Mouse (Mus musculus) mammary gland, adult 2 months (tissue): Measurements from ENCODE around the gene AC141477.1. TPM values are rescaled to one million over a fixed set of nuclear protein-coding genes. Genes with fewer than 3 reads are reported as not detected.

Experiments used
- polyA plus RNA-seq: library from polyadenylated mRNA; depleted of rRNA; stranded (reverse); fragments of >200 nt; gene quantifications from 2 replicates; pipeline ENCODE4 v1.2.3, GENCODE M21; 2012; ENCODE audit warnings: low replicate concordance; rRNA removed

The AC141477.1 gene
- polyA plus RNA-seq, result not detected in 2 replicates

GRCm38 (mm10) chr10:76440281-76440680, at the start of gene AC141477.1:
Gene AC141477.1, minus strand, starts transcription at chr10:76440444.

DNA sequence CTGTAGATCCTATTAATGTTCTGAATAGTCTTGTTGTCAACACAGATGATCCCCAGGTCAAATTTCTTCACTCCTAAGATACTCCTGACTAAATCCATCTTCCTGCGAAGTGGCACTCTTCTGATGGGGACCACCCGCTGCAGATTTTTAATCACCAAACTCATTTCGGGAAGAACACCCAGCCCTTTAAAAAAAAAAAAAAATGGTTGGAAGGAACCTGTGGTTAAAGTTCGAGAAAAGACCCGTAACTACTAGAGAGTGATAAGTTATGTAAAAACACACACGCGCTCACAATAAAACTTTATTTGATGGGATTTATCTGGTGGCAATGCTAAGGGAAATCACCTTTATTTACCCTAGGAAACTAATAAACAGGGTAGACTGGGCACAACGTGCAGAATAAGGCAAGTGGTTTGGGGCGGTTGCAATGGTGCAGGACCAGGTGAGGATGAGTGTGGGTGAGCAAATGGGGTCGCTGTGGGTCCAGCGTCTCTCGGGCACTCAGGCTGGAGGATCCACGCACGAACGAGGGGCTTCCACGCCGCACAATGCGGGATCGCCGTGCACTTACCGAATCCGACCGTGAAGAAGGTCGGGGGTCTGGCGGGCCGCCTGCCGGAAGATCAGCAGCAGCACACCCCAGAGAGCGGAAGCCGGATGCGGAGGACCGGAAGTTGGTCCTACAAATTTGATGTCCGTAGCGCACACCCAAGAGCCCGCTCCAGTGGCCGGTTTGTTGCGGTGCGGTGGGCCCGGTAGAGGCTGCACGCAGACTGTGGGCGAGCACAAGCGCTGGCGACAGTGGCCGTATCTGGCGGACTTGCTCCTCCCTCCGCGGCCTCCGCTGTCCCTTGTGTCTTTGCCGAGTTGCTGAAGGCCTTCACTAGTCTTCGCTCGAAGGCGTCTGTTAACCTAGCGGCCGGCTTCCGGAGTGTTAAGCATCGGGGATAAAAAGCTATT, 28.2 kb upstream of the AC141477.1 start, which contains the start of the genes Mcm3ap and Ybey:
TSS of gene Mcm3ap (plus strand) at position 725 of the 960 bp plus-strand sequence.
TSS of gene Ybey (minus strand) at position 912 of the 960 bp plus-strand sequence.

GRCm38 (mm10) chr10:76448851-76449250, 8.6 kb upstream of the AC141477.1 start, which contains the start of gene 2610028H24Rik:
Gene 2610028H24Rik, plus strand, starts transcription at chr10:76449081.

GRCm38 (mm10) chr10:76442178-76443088, 2.2 kb upstream of the AC141477.1 start, which contains the start of gene Pcnt:
Gene Pcnt, minus strand, starts transcription at chr10:76442786.

Other genes starting within 250 kb of the AC141477.1 start
- 31.8 and 36.6 TPM in 2 replicates for gene Prmt2, start 202.6 kb downstream of the AC141477.1 start, polyA plus RNA-seq
- 2.2 and 13.8 TPM in 2 replicates for gene S100b, start 186.6 kb downstream of the AC141477.1 start, polyA plus RNA-seq
- gene Dip2a, start 95.2 kb downstream of the AC141477.1 start, polyA plus RNA-seq, result 14.6 and 16.3 TPM in 2 replicates
- 13.6 and 14.3 TPM in 2 replicates for gene Pcnt, start 2.3 kb upstream of the AC141477.1 start, polyA plus RNA-seq
- gene 2610028H24Rik, start 8.6 kb upstream of the AC141477.1 start, polyA plus RNA-seq, result 1.1 TPM in 1 of 2 replicates, not detected in the other
- 17.2 and 23.3 TPM in 2 replicates for gene Mcm3ap, start 28.5 kb upstream of the AC141477.1 start, polyA plus RNA-seq
- 2.7 and 3.1 TPM in 2 replicates for gene Ybey, start 28.7 kb upstream of the AC141477.1 start, polyA plus RNA-seq
- 36.0 and 41.4 TPM in 2 replicates for gene Lss, start 91.1 kb upstream of the AC141477.1 start, polyA plus RNA-seq
- gene Spatc1l, start 121.8 kb upstream of the AC141477.1 start, polyA plus RNA-seq, result 0.09 and 0.17 TPM in 2 replicates
- 0.03 and 1.7 TPM in 2 replicates for gene Ftcd, start 135.2 kb upstream of the AC141477.1 start, polyA plus RNA-seq
- gene Col6a2, start 183.2 kb upstream of the AC141477.1 start, polyA plus RNA-seq, result 297 and 298 TPM in 2 replicates